Mouse (Mus musculus) heart, embryonic 11.5 days (tissue): ENCODE measurements around the gene Mcoln2. TPM values are rescaled to one million over a fixed set of nuclear protein-coding genes. Genes with fewer than 3 reads are reported as not detected.
"Not testable (repeated sequence)": the region's sequence is repeated elsewhere in the genome, so short reads cannot be mapped to it uniquely, and the experiment has no call there.

Experiments
- ATAC-seq: fragments of 200-750 bp; cut with Nextera tagmentation; replicated peaks from 2 replicates; pipeline ENCODE4 v1.8.0; 2017; ENCODE audit warnings: moderate library complexity; ENCODE audit not compliant: insufficient number of reproducible peaks, low FRiP score, low TSS enrichment
- H3K27ac ChIP-seq: fragments of 300-500 bp; sonication (generic); 2 replicates; pipeline ENCODE4 v1.5.1; 2014; ENCODE audit warnings: mild to moderate bottlenecking, low read depth, low read length
- H3K27me3 ChIP-seq: fragments of 300-500 bp; sonication (generic); 2 replicates; pipeline ENCODE4 v1.6.1; 2014; ENCODE audit warnings: mild to moderate bottlenecking, low read length, mixed read lengths; ENCODE audit not compliant: control insufficient read depth, insufficient read depth
- H3K36me3 ChIP-seq: fragments of 300-500 bp; sonication (generic); 2 replicates; pipeline ENCODE4 v1.6.1; 2014; ENCODE audit warnings: mild to moderate bottlenecking, low read length, moderate library complexity, mixed read lengths; ENCODE audit not compliant: control insufficient read depth, insufficient read depth
- H3K4me1 ChIP-seq: fragments of 300-500 bp; sonication (generic); 2 replicates; pipeline ENCODE4 v1.6.1; 2014; ENCODE audit warnings: low read length; ENCODE audit not compliant: control insufficient read depth, insufficient read depth
- H3K4me2 ChIP-seq: fragments of 300-500 bp; sonication (generic); 2 replicates; pipeline ENCODE4 v1.6.1; 2014; ENCODE audit warnings: mild to moderate bottlenecking, moderate library complexity
- H3K4me3 ChIP-seq: fragments of 300-500 bp; sonication (generic); 2 replicates; pipeline ENCODE4 v1.5.1; 2014; ENCODE audit warnings: low read depth, low read length
- H3K9ac ChIP-seq: fragments of 300-500 bp; sonication (generic); 2 replicates; pipeline ENCODE4 v1.6.1; 2014; ENCODE audit warnings: mild to moderate bottlenecking, low read depth, low read length, moderate library complexity
- H3K9me3 ChIP-seq: fragments of 300-500 bp; sonication (generic); replicated peaks from 2 replicates; pipeline ENCODE4 v1.6.1; 2016; ENCODE audit warnings: low read length; ENCODE audit not compliant: control insufficient read depth
- WGBS: fragments of 180-500 bp; shearing (Covaris S2); extraction: QIAGEN DNeasy Blood & Tissue Kit; methylation state at CpG from one replicate; pipeline ENCODE4 v1.1.7; 2014; ENCODE audit not compliant: insufficient replicate concordance; 5-methylcytosine and 5-hydroxymethylcytosine counted together
- polyA plus RNA-seq: library from polyadenylated mRNA; unstranded; fragments of >200 nt; fragmentation: Nextera tagmentation; extraction: Ambion mirVana; gene quantifications from 2 replicates; pipeline ENCODE4 v1.2.1, GENCODE M21; 2014

Mcoln2 gene
- polyA plus RNA-seq, 1 experiment from 2014 or later, result 0.27 TPM

GRCm38 (mm10) chr3:146198803-146199481 is 49.3 kb downstream of the Mcoln2 start:
- WGBS, result 78% methylated on average over 11 of the region's 11 CpGs
- no peak overlapping the region for H3K27ac ChIP-seq
- no peaks in the 10 kb centered on the region for H3K9me3 ChIP-seq
- H3K9ac ChIP-seq, result no peak overlapping the region
- H3K36me3 ChIP-seq, result no peaks in the 10 kb centered on the region
- no peak overlapping the region for H3K4me2 ChIP-seq
- H3K27me3 ChIP-seq, result no peaks in the 10 kb centered on the region
- peaks cover 26% of the 10 kb centered on the region for H3K4me1 ChIP-seq
- ATAC-seq, result no peak
- no peak overlapping the region for H3K4me3 ChIP-seq

GRCm38 (mm10) chr3:146199486-146199885 is 49.9 kb downstream of the Mcoln2 start:
- 72% methylated on average over 3 of the region's 3 CpGs for WGBS
- no peaks in the 10 kb centered on the region for H3K36me3 ChIP-seq
- no peaks in the 10 kb centered on the region for H3K27me3 ChIP-seq
- H3K9me3 ChIP-seq, result no peaks in the 10 kb centered on the region
- H3K4me2 ChIP-seq, result no peak overlapping the region
- H3K27ac ChIP-seq, result no peak overlapping the region
- H3K4me3 ChIP-seq, result no peak overlapping the region
- no peak for ATAC-seq
- peaks cover 32% of the 10 kb centered on the region for H3K4me1 ChIP-seq
- H3K9ac ChIP-seq, result no peak overlapping the region

DNA sequence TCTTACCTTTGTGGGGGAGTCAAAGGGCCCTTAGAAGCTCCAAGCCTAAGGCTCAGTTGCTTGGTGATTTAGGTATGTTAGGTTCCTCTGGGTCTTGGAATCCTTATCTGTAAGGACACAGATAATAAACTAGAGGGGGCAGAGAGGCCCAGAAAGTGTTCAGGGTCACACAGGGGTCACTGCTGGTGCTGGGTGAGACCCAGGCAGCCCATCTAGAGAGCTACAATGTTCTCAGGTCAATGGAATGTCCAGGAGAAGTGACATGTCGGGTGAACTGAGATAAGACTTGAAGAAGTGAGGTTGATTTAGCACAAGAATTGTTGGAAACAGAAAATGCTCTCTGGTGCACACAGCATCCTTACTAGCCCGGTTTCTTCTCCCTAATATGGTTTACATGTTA is 54.7 kb downstream of the Mcoln2 start:
- Histone ChIP-seq H3K4me2 (no peak overlapping the region), H3K9me3 (no peaks in the 10 kb centered on the region), H3K27ac (peak overlapping the region; percentile 73), H3K27me3 (no peaks in the 10 kb centered on the region), H3K4me3 (no peak overlapping the region), H3K4me1 (peaks cover 30% of the 10 kb centered on the region), H3K9ac (peak overlapping the region; percentile 4; the same call in 1 of the 2 replicates), H3K36me3 (no peaks in the 10 kb centered on the region)
- WGBS, result 13% methylated on average over 2 of the region's 2 CpGs
- 0 out of 2 replicates have a peak, but pooled peaks have one; percentile 65 for ATAC-seq

DNA sequence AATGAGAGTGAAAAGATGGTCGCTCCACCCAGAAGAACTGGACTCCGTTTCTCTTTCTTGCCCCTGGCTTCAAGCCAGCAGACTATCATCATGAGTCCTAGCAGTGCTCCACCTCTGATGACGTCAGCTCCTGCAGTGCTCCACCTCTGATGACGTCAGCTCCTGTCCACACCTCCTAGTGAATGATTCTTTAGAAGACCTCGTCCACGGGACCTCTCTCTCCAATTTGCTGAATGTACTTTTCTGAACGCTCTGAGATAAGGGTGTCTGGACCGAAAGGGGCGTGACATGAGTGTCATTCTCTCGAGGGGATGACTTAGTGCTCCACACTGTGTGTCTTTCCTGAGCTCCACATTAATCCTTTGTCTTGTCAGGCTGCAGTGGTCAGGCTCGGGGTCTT is 55.7 kb downstream of the Mcoln2 start:
- Histone ChIP-seq H3K4me3 (no peak overlapping the region), H3K27me3 (no peaks in the 10 kb centered on the region), H3K36me3 (no peaks in the 10 kb centered on the region), H3K9me3 (no peaks in the 10 kb centered on the region), H3K4me2 (peak overlapping the region; percentile 27; the same call in 1 of the 2 replicates), H3K27ac (peak overlapping the region; percentile 73), H3K9ac (no peak overlapping the region), H3K4me1 (peaks cover 27% of the 10 kb centered on the region)
- peak; percentile 63; the same call in 1 of the 2 replicates for ATAC-seq
- WGBS, result 21% methylated on average over 11 of the region's 11 CpGs

DNA sequence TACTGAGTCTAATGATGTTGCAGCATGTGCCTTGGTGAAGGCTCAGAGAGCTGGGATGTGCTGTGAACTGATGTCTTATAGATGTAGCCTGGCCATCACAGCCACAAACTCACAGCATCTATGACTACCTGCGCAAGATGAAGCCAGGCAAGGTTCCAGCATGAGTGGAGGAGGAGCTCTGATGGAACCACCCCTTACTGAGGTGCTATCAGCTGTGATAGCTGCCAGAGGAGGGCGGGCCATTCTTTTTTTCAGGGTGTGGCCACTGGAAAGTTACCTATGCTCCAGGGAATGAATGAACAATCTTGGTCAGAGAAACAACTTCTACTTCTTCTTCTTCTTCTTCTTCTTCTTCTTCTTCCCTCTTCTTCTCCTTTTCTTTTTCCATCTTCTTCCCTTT is 57.0 kb downstream of the Mcoln2 start:
- peaks cover 27% of the 10 kb centered on the region for H3K4me1 ChIP-seq
- no peak overlapping the region for H3K4me3 ChIP-seq
- H3K9me3 ChIP-seq, result no peaks in the 10 kb centered on the region
- H3K9ac ChIP-seq, result no peak overlapping the region
- 79% methylated on average over 2 of the region's 2 CpGs for WGBS
- H3K36me3 ChIP-seq, result no peaks in the 10 kb centered on the region
- ATAC-seq, result no peak
- H3K4me2 ChIP-seq, result no peak overlapping the region
- no peaks in the 10 kb centered on the region for H3K27me3 ChIP-seq
- no peak overlapping the region for H3K27ac ChIP-seq

GRCm38 (mm10) chr3:146207440-146207839 is 57.8 kb downstream of the Mcoln2 start:
- Histone ChIP-seq H3K9me3 (no peaks in the 10 kb centered on the region), H3K4me3 (no peak overlapping the region), H3K27ac (no peak overlapping the region), H3K27me3 (no peaks in the 10 kb centered on the region), H3K4me1 (peaks cover 27% of the 10 kb centered on the region), H3K9ac (no peak overlapping the region), H3K4me2 (no peak overlapping the region), H3K36me3 (no peaks in the 10 kb centered on the region)
- WGBS, result 39% methylated on average over 2 of the region's 2 CpGs
- no peak for ATAC-seq

DNA sequence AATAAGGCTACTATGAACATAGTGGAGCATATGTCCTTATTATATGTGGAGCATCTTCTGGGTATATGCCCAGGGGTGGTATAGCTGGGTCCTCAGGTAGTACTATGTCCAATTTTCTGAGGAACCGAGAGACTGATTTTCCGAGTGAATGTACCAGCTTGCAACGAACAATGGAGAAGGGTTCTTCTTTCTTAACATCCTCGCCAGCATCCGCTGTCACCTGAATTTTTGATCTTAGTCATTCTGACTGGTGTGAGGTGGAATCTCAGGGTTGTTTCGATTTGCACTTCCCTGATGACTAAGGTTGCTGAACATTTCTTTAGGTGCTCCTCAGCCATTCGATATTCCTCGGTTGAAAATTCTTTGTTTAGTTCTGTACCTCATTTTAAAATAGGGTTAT is 60.1 kb downstream of the Mcoln2 start:
- H3K27me3 ChIP-seq, H3K9me3 ChIP-seq, ATAC-seq, H3K4me2 ChIP-seq, H3K36me3 ChIP-seq, H3K4me3 ChIP-seq, H3K27ac ChIP-seq, H3K9ac ChIP-seq: not testable (repeated sequence)
- peaks cover 20% of the 10 kb centered on the region for H3K4me1 ChIP-seq
- 91% methylated on average over 8 of the region's 8 CpGs for WGBS

- WGBS, result 83% methylated on average over 4 of the region's 4 CpGs
- Histone ChIP-seq H3K4me2 (no peak overlapping the region), H3K36me3 (no peaks in the 10 kb centered on the region), H3K27me3 (no peaks in the 10 kb centered on the region), H3K9me3 (no peaks in the 10 kb centered on the region), H3K9ac (no peak overlapping the region), H3K4me3 (no peak overlapping the region), H3K27ac (no peak overlapping the region), H3K4me1 (peaks cover 11% of the 10 kb centered on the region; the same call in 1 of the 2 replicates)
- no peak for ATAC-seq
Observed at GRCm38 (mm10) chr3:146211141-146211747, 61.6 kb downstream of the Mcoln2 start.

GRCm38 (mm10) chr3:146211964-146212363 is 62.3 kb downstream of the Mcoln2 start:
- H3K9me3 ChIP-seq, result no peaks in the 10 kb centered on the region
- no peak for ATAC-seq
- peaks cover 11% of the 10 kb centered on the region; the same call in 1 of the 2 replicates for H3K4me1 ChIP-seq
- no peak overlapping the region for H3K27ac ChIP-seq
- H3K4me3 ChIP-seq, result no peak overlapping the region
- 54% methylated on average over 2 of the region's 2 CpGs for WGBS
- H3K27me3 ChIP-seq, result no peaks in the 10 kb centered on the region
- no peaks in the 10 kb centered on the region for H3K36me3 ChIP-seq
- H3K4me2 ChIP-seq, result no peak overlapping the region
- H3K9ac ChIP-seq, result no peak overlapping the region
